Mouse (Mus musculus) lung, postnatal 4 days (tissue): ENCODE results near the gene Ugt1a8.
A peak's percentile ranks its signal among the peaks of the same experiment; 100 is the strongest.

Experiments
- DNase-seq, 2 experiments: peaks; one replicate each; pipeline ENCODE4 v3.0.0; 2021

Gene Ugt1a8

DNA sequence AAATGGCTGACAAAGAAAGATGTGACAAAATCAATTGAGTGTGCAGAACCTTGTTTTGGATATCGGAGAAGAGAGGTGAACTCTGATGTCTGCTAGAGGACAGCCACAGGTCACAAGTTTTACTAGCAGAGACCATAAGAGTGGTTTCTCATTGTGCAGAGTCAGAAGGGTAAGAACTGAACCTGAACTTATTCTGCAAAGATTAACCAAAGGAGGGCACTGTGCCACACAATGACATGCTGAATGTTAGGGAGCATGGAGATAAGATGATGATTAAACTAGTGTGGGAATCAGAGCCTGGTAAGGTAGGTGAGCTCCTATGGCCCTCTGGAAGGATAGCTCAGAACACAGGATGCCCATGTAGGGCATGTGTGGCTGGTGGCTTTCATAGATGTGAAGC, 108.1 kb downstream of the Ugt1a8 start:
- no peak for DNase-seq

DNA sequence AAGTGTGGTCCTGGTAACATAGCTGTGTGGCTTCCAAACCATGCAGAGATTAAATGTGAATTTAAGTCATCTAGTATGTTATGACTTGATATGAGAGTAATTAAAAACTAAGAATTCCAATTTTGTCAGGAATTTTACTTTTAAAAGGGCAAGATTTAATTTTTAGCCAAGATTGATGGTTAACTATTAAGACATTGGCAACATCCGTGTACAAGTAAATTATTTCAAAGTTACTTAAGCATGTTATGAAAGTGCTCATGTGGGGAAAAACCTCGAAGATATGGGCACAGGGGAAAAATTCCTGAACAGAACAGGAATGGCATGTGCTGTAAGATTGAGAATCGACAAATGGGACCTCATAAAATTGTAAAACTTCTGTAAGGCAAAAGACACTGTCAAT, 109.8 kb downstream of the Ugt1a8 start:
- DNase-seq, result no peak

DNA sequence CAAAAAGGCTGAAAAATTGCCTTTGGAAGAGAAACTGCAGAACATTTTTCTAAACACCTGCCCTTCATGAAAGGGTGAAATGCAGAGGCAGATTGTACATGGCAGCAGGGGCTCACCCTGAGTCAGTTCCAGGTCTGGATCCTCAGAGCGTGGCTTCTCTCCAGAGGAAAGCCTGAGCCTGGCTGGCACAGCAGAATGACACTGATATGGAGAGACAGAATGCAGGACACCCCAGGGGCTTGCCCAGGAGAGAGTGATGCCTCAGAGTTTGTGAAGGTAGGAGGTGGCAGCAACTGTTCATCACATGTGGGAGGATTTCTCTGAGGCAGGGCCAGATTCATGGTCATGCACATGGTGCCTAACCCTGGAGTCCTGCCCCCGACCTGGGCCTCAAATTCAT, 112.4 kb downstream of the Ugt1a8 start:
- DNase-seq, result no peak

DNA sequence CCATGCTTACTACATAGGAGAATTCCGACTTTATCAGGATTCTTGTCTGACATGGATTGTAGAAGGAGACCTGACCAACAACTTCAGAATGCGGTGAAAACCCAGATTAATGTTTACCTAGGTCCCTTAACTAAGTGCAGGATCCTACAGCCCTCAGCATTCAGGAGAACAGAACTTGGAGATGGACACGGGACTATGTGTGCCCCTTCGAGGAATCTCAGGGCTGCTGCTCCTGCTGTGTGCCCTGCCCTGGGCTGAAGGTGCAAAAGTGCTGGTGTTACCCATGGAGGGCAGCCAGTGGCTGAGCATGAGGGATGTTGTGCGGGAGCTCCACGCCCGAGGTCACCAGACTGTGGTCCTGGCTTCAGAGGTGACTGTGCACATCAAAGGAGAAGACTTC, 112.8 kb downstream of the Ugt1a8 start, which contains the start of gene Ugt1a2:
TSS of gene Ugt1a2 (plus strand) at position 146 of the 400 bp plus-strand sequence.
- DNase-seq, result no peak

DNA sequence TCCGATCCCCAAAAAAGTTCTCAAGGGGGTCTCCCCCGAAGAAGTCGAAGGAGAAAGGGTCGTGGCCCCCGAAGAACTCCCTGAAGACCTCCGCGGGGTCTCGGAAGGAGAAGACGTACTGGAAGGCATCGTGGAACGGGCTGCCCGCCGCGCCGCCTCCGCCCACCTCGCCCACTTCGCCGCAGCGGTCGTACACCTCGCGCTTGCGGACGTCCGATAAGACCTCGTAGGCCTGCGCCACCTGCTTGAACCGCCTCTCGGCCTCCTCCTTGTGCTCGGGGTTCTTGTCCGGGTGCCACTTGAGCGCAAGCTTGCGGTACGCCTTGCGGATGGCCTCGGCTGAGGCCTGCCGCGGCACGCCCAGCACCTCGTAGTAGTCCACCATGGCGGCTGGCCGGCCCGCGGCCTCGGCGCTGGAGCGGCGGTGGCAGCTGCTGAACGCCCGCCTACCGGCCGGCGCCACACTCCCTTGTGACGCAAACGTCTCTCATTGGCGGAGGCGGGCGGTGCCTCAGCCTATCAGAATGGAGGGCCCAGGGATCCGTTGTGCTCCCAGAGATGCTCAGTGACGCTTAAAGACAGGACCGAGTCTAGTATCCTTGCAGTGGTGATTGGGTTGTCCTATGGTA, 117.8 kb downstream of the Ugt1a8 start, which contains the start of gene Dnajb3:
TSS of gene Dnajb3 (minus strand) at position 489 of the 629 bp plus-strand sequence.
- DNase-seq, result peak; percentile 83 to 87

DNA sequence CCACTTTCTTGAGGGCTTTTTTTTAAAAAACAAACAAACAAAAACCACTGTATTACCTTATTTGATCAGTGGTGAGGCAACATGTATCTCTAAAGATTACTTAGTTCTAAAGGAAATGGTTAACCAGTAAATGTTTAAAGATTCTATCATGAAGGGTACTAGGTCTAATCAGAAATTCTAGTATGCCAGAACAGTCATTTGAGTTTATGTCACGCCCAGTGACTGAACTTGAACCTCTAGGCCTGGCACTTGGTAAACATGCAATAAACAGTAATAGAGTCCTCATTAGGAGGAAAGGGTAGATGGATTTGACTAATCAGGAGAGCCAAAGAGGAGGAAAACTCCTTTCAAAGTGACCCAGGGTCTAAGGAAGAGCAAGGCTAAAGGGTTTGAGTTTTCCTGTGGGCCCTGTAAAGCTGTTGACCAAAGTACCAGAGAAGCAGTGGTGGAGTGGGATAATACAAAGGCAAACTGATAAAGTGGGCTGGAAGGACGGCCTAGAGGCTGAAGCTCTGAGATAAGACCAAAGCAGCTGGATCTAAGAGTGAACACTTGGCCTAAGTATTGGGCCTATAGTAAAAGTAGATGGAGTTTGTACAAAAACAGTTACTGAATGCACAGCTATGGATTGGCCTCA, 119.3 kb downstream of the Ugt1a8 start:
- no peak for DNase-seq

DNA sequence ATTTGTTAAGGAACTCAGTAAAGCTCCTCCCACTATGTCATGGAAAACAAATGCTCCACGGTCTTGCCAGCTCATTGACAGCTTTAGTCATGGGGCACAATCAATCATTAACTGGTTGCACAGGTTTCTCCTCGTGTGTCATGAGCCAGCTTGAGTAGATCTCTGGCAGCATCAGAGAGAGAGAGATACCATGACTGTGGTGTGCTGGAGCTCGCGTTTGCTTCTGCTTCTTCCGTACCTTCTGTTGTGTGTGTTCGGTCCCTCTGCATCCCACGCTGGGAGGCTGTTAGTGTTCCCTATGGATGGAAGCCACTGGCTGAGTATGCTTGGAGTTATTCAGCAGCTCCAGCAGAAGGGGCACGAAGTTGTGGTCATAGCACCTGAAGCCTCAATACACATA, 124.2 kb downstream of the Ugt1a8 start, which contains the start of gene Ugt1a1:
TSS of gene Ugt1a1 (plus strand) at position 148 of the 400 bp plus-strand sequence.
- DNase-seq, result peak in 1 of 2 experiments; percentile 8

DNA sequence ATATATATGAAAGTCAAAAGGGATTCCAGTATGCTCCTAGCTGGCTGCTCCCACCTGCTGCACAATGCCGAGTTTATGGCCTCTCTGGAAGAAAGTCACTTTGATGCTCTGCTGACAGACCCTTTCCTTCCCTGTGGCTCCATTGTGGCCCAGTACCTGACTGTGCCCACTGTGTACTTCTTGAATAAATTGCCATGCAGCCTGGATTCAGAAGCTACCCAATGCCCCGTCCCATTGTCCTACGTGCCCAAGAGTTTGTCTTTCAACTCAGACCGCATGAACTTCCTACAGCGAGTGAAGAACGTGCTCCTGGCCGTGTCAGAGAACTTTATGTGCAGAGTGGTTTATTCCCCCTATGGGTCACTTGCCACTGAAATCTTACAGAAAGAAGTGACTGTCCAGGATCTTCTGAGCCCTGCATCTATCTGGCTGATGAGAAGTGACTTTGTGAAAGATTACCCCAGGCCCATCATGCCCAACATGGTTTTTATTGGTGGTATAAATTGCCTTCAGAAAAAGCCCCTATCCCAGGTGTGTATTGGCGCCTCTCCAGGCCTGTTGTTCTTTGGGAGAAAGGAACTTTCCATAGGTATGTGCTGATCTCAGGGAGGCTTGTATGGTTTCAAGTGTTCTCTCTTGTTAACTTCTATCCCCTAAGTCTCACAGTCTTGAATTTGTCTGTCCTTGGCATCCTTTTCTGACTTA, 124.9 kb downstream of the Ugt1a8 start:
- DNase-seq, result peak in 1 of 2 experiments; percentile 7

DNA sequence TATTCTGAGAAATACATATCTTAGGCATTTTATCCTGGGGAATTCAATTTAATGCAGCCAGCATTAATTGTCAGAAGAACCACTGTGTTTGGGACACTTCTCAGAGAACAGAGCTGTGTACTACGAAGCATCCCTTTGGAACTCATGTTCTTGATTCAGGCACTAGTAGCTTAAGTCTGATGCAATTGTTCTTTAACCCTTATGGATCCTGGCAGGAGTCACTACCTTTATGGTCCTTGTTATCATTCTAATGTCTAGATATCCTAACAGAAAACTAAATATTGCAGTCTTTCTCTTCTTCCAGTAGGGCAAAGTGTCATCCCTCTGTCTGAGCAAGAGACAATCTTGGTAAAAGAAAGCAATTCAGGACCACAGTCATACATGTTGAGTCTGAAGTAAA, 125.4 kb downstream of the Ugt1a8 start:
- no peak for DNase-seq

DNA sequence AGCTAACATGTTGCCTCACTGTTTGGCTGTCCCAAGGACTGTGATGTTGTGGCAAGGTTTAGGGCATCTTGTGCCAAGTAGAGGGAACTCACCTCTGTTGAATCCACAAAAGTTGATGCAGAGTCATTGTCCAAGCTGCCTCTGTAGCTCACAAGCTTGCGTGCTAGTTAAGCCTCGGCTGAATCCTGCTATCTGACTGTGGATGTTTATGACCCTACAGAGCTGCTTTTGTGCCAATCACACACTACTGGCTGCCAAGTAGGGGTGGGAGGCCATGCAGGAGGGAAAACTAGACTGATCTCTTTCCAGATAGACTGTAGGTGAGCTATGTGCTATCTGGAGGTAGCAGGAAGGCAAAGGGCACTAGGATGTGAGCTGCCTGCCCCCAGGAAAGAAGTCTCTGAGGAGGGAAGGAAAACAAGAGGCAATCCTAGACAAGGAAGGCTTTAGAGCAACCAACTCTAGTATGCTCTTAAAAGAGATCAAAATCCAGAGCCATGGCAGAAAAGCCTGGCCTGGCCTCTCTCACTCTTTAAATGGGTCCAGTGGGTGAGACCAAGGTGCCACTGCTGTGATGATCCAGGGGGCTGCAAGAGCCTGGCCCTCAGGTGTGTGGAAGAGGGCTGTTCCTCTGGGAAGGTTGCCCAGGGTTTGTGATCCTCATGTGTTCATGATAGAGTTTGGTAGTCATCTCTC, 126.3 kb downstream of the Ugt1a8 start:
- DNase-seq, result peak; percentile 22 to 32

DNA sequence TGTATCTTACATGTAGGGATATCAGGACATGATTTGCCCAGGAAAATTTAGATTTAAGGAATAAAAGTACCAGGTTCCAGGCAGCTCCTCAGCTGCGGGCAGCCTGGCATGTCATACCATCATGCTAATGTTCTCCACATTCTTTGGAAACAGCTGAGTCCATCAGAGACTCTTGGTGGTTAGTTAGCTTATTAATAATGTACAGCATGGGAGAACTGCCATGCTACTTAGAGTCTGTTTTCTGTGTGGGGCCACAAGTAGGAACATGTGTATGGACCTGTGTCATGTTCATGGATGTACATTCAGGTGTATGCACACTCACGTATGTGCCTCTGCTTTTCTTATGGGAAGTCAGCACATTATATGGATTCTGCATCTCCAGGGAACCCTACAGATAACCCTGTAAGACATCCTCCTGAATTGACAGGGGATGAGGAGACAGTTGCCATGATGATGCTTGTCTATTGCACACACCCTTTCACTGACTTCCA, 126.9 kb downstream of the Ugt1a8 start:
- DNase-seq, result peak in 1 of 2 experiments; percentile 7

DNA sequence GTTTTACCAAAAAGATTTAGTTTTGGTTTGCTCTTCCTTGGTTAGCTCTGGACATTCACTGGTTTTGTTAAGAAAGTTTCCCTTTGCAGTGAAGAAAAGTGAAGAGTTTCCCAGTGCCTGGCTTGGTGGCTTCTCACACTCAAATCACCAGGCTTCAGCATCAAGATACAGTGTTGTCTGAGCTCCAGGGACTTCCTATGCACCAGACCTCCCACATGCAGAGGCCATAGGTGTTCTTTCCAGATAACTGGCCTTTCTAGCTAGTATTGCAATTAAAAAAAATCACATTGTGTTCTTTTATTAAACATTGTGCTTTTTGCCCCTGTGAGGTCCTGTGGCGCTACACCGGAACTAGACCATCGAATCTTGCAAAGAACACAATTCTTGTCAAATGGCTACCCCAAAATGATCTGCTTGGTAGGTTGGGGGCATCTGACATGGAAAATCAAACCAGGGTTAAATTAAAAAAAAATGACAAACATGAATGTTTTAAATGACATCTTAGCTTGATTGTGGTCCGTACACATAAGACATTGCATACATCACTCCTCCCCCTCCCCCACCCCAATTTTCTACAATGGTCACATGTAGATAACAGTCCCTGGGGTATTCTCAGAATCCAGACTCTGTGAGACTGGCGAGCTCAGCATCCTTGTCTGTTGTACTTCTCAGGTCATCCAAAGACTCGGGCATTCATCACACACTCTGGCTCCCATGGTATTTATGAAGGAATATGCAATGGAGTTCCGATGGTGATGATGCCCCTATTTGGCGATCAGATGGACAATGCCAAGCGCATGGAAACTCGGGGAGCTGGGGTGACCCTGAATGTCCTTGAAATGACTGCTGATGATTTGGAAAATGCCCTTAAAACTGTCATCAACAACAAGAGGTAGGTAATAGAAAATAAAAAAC, 128.1 kb downstream of the Ugt1a8 start:
- peak in 1 of 2 experiments; percentile 6 for DNase-seq

DNA sequence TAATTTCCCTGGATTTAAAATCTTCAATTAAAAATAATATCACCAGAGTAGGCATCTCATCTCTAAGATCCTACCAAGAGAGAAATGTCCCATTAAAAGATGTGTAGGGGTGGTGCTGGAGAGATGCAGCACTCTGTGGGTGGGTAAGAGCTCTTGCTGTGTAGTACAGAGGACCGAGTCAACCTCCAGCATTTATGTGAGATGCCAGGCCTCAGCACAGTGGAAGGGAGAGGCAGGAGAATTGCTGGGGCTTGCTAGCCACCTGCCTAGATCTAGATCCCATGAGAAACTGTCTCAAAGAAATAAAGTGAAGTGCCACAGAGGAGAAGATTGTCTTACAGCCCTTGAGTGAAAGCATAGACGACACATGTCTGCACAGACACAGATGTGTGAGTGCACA, 128.9 kb downstream of the Ugt1a8 start:
- peak in 1 of 2 experiments; percentile 4 for DNase-seq

DNA sequence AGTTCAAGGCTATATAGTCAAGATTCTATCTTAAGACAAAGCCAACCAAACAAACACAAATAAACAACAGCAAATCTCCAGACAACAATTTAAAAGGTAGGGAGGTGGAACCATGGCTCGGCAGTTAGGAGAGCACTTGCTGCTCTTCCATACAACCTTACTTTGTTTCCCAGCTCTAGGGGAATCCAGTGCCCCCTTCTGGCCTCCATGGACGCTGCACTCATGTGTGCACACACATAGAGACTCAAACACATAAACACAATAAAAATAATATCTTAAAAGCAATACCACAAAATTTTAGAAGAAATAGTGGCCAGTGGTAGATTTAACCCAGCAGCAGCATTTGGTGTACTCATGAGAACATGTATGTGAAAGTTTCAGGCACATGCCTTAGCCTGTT, 129.5 kb downstream of the Ugt1a8 start:
- peak in 1 of 2 experiments; percentile 4 for DNase-seq

DNA sequence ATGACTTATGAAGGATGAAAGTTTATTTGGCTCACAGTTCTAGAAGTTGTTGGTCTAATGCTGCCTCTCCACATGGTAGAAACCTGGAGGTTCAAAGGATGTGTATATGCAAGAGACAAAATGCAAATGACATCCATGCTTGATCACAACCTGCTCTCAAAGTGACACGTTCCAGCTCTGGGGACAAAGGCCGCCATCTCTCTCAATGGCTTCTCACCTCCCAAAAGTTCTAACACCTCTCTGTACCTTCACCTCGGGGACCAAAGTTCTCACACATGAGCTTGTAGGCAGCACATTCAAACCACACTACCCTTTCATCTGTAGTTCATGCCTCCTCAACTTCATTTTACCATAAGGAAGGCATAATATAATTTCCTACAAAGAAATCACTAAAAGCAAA, 130.0 kb downstream of the Ugt1a8 start:
- DNase-seq, result peak in 1 of 2 experiments; percentile 5

DNA sequence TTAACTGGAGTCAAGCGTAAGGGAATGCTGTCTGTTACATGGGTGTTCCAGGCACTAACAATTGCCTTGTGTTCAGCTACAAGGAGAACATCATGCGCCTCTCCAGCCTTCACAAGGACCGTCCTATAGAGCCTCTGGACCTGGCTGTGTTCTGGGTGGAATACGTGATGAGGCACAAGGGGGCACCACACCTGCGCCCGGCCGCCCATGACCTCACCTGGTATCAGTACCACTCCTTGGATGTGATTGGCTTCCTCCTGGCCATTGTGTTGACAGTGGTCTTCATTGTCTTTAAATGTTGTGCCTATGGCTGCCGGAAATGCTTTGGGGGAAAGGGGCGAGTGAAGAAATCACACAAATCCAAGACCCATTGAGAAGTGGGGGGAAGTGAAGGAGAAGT, 130.4 kb downstream of the Ugt1a8 start:
- peak; percentile 23 to 36 for DNase-seq

DNA sequence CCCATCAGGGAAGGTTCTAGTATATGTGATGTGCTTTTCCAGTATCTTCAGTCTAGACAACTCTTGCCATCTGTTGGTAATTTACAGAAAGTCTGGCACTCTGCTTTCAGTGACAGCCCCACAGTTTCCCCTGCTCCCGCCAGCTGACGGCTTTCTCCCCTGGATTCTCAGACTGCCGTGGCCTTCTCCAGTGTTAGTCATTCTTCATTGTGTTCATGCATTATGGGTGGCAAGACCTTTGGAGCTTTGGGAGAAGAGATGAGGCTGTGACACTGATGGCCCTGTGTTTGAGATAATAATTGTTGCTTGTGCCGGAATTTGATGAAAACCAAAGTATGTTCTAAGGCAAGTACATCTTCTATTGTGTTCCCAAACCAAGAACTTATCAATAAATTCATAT, 131.0 kb downstream of the Ugt1a8 start:
- no peak for DNase-seq

DNA sequence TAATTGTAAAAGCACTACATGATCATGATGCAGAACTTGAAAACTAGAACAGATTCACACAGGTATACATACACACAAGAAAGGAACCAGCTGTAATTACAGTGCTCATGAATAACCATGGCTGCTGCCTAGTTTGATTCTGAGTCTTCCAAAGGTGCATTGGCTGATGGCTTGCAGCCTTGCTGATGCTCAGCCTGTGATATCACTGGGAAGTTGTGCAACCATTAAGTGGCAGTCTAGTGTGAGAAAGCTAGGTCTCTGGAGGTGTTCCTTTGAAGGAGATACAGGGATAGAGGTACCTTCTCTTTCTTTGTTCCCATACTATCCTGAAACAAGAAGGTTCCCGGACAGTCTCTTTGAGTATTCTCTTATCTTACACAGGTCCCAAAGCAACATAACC, 131.4 kb downstream of the Ugt1a8 start:
- peak in 1 of 2 experiments; percentile 12 for DNase-seq

DNA sequence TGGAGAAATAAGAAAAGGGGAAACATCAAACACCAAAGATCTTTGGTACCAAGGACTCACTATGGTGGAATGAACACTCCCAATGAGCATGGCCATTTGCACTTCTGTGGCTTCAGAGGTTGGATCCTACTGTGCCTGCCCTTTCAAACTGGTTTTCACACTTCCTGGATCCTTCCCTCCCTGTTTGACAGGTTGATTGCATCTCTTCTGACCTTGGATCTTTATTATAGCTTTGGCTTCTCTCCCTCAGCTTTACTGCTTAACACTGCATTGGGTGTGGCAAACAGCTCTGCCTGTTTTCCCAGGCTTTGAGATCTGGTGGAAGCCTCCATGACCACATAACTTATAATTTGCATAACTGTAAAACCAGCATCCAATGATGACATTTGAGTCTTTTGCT, 132.7 kb downstream of the Ugt1a8 start:
- DNase-seq, result peak in 1 of 2 experiments; percentile 21

DNA sequence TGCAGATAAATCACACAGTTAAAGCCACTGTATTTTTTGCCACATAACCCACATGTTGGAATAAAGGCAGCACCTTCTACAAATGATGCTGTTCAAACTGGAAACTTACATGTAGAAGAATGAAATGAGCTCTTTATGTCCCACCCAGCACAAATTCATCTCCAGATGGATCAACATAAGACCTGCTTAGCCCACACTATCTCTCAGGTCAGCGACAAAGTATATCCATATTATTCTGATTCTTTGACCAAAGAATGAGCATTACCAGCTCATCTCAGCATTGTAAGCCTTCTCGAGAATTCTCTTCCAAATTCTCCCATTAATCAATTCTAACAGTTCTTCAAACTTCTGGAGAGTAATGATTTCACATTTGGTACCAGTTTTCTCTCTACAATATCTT, 134.6 kb downstream of the Ugt1a8 start:
- DNase-seq, result no peak

DNA sequence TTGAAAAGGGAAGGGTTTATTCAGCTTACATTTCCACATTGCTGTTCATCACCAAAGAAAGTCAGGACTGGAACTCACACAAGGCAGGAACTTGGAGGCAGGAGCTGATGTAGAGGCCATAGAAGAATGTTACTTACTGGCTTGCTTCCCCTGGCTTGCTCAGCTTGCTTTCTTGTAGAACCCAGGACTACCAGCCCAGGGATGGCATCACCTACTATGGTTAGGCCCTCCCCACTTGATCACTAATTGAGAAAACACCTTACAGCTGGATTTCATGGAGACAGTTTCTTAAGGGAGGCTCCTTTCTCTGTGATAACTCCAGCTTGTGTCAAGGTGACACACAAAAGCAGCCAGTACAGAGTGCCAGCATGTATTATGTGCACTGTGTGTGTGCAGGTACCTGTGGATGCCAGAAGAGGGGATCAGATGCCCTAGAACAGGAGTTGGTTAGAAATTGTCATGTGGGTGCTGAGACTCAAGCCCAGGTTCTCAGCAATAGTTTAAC, 135.4 kb downstream of the Ugt1a8 start:
- peak; percentile 9 to 24 for DNase-seq

DNA sequence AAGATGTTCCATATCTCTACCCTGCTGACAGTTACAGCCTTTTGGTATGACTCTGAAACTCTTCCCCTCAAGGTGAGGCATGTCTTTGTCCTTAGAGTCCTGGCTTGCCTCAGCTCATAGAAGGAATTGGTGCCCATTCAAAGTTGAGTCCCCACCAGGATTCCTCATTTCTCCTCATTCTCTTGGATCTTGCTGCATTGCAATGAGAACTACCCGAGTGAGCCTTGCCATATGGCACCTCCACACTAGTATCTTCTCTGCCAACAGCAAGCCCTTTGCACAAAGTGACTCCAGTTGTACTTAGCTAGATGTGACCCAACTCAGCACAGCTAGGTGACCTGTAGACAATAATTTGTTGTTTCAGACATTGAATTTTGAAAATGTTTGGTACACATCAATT, 136.0 kb downstream of the Ugt1a8 start:
- DNase-seq, result peak; percentile 25 to 34
